Mouse (Mus musculus) heart, embryonic 13.5 days (tissue): Measurements from ENCODE around the gene Sidt2. TPM values are rescaled to one million over a fixed set of nuclear protein-coding genes. Genes with fewer than 3 reads are reported as not detected.

Experiments used
- ATAC-seq: fragments of 200-750 bp; cut with Nextera tagmentation; 2 replicates; pipeline ENCODE4 v1.8.0; 2017; ENCODE audit warnings: moderate TSS enrichment; ENCODE audit not compliant: insufficient number of reproducible peaks, low FRiP score, low TSS enrichment; ENCODE audit errors: extremely low read depth
- H3K27ac ChIP-seq: fragments of 300-500 bp; sonication (generic); replicated peaks from 2 replicates; pipeline ENCODE4 v1.5.1; 2015; ENCODE audit warnings: moderate library complexity, mild to moderate bottlenecking, inconsistent platforms
- H3K27me3 ChIP-seq: fragments of 300-500 bp; sonication (generic); replicated peaks from 2 replicates; pipeline ENCODE4 v1.6.1; 2015; ENCODE audit warnings: mild to moderate bottlenecking, inconsistent platforms
- H3K36me3 ChIP-seq: fragments of 300-500 bp; sonication (generic); 2 replicates; pipeline ENCODE4 v1.6.1; 2015; ENCODE audit warnings: mild to moderate bottlenecking, inconsistent platforms
- H3K4me1 ChIP-seq: fragments of 300-500 bp; sonication (generic); 2 replicates; pipeline ENCODE4 v1.6.1; 2015; ENCODE audit warnings: inconsistent platforms
- H3K4me2 ChIP-seq: fragments of 300-500 bp; sonication (generic); 2 replicates; pipeline ENCODE4 v1.6.1; 2015; ENCODE audit warnings: inconsistent platforms, mild to moderate bottlenecking, moderate library complexity
- H3K4me3 ChIP-seq: fragments of 300-500 bp; sonication (generic); 2 replicates; pipeline ENCODE4 v1.5.1; 2015; ENCODE audit warnings: moderate library complexity, mild to moderate bottlenecking, inconsistent platforms
- H3K9ac ChIP-seq: fragments of 300-500 bp; sonication (generic); 2 replicates; pipeline ENCODE4 v1.6.1; 2015; ENCODE audit warnings: inconsistent platforms, mild to moderate bottlenecking, moderate library complexity
- H3K9me3 ChIP-seq: fragments of 300-500 bp; sonication (generic); 2 replicates; pipeline ENCODE4 v1.6.1; 2016; ENCODE audit warnings: inconsistent platforms
- WGBS: fragments of 180-500 bp; shearing (Covaris S2); methylation state at CpG from one replicate; pipeline ENCODE4 v1.1.7; 2015; ENCODE audit warnings: mixed read lengths; 5-methylcytosine and 5-hydroxymethylcytosine counted together
- polyA plus RNA-seq: library from polyadenylated mRNA; unstranded; fragments of >200 nt; fragmentation: Nextera tagmentation; extraction: Ambion mirVana; gene quantifications from 2 replicates; pipeline ENCODE4 v1.2.1, GENCODE M21; 2015

Sidt2 gene
- polyA plus RNA-seq: 35.5 and 36.3 TPM in 2 replicates

GRCm38 (mm10) chr9:45955107-45955963, at the start of gene Sidt2:
TSS of gene Sidt2 (minus strand) at chr9:45955258.
- under 1% methylated on average over 48 of the region's 48 CpGs for WGBS
- Histone ChIP-seq H3K27me3 (no peaks in the 10 kb centered on the region), H3K4me1 (peaks cover 44% of the 10 kb centered on the region), H3K4me3 (peak within 1 kb of the TSS; percentile 77), H3K9ac (peak within 1 kb of the TSS; percentile 95), H3K27ac (peak within 1 kb of the TSS; percentile 93), H3K36me3 (peaks cover 24% of the 10 kb centered on the region), H3K4me2 (peak within 1 kb of the TSS; percentile 82), H3K9me3 (no peaks in the 10 kb centered on the region)
- ATAC-seq: peak; percentile 85

GRCm38 (mm10) chr9:46004529-46004928, 49.5 kb upstream of the Sidt2 start:
- no peak overlapping the region for H3K4me2 ChIP-seq
- no peaks in the 10 kb centered on the region for H3K27me3 ChIP-seq
- WGBS: 47% methylated on average over 3 of the region's 3 CpGs
- H3K36me3 ChIP-seq: no peaks in the 10 kb centered on the region
- no peak for ATAC-seq
- no peak overlapping the region for H3K9ac ChIP-seq
- H3K4me3 ChIP-seq: no peak overlapping the region
- H3K9me3 ChIP-seq: no peaks in the 10 kb centered on the region
- 0 out of 2 replicates have a peak, but pooled peaks cover 3% of the 10 kb centered on the region for H3K4me1 ChIP-seq
- no peak overlapping the region for H3K27ac ChIP-seq

GRCm38 (mm10) chr9:46003729-46004128, 48.7 kb upstream of the Sidt2 start:
- H3K9me3 ChIP-seq: no peaks in the 10 kb centered on the region
- peak overlapping the region; percentile 63; the same call in 1 of the 2 replicates for H3K9ac ChIP-seq
- H3K4me1 ChIP-seq: no peaks in the 10 kb centered on the region
- H3K4me2 ChIP-seq: no peak overlapping the region
- H3K27me3 ChIP-seq: no peaks in the 10 kb centered on the region
- no peak for ATAC-seq
- H3K4me3 ChIP-seq: no peak overlapping the region
- no peaks in the 10 kb centered on the region for H3K36me3 ChIP-seq
- 8% methylated on average over 7 of the region's 7 CpGs for WGBS
- no peak overlapping the region for H3K27ac ChIP-seq

GRCm38 (mm10) chr9:45999009-45999408, 44.0 kb upstream of the Sidt2 start:
- Histone ChIP-seq H3K4me3 (no peak overlapping the region), H3K27me3 (no peaks in the 10 kb centered on the region), H3K36me3 (no peaks in the 10 kb centered on the region), H3K4me1 (no peaks in the 10 kb centered on the region), H3K9me3 (no peaks in the 10 kb centered on the region), H3K27ac (no peak overlapping the region), H3K9ac (no peak overlapping the region), H3K4me2 (no peak overlapping the region)
- ATAC-seq: no peak
- WGBS: 65% methylated on average over 4 of the region's 4 CpGs

- peak overlapping the region; percentile 97 for H3K27ac ChIP-seq
- H3K4me2 ChIP-seq: peak overlapping the region; percentile 93
- no peaks in the 10 kb centered on the region for H3K9me3 ChIP-seq
- no peak for ATAC-seq
- peaks cover 38% of the 10 kb centered on the region for H3K4me1 ChIP-seq
- H3K4me3 ChIP-seq: peak overlapping the region; percentile 95
- H3K9ac ChIP-seq: peak overlapping the region; percentile 99
- H3K27me3 ChIP-seq: no peaks in the 10 kb centered on the region
- WGBS: under 1% methylated on average over 4 of the region's 4 CpGs
- H3K36me3 ChIP-seq: peaks cover 12% of the 10 kb centered on the region
These were observed 30.1 kb upstream of the Sidt2 start for GRCm38 (mm10) chr9:45985229-45985567.

GRCm38 (mm10) chr9:45984409-45985228, 29.6 kb upstream of the Sidt2 start:
- peak; percentile 88 for ATAC-seq
- WGBS: under 1% methylated on average over 51 of the region's 76 CpGs
- peak overlapping the region; percentile 99 for H3K9ac ChIP-seq
- H3K4me2 ChIP-seq: peak overlapping the region; percentile 93
- H3K4me3 ChIP-seq: peak overlapping the region; percentile 95
- H3K9me3 ChIP-seq: no peaks in the 10 kb centered on the region
- peak overlapping the region; percentile 97 for H3K27ac ChIP-seq
- H3K36me3 ChIP-seq: peaks cover 12% of the 10 kb centered on the region
- no peaks in the 10 kb centered on the region for H3K27me3 ChIP-seq
- H3K4me1 ChIP-seq: peaks cover 44% of the 10 kb centered on the region

- Histone ChIP-seq H3K27ac (peak overlapping the region; percentile 97), H3K9me3 (no peaks in the 10 kb centered on the region), H3K36me3 (peaks cover 13% of the 10 kb centered on the region), H3K4me1 (peaks cover 49% of the 10 kb centered on the region), H3K27me3 (no peaks in the 10 kb centered on the region), H3K4me3 (peak overlapping the region; percentile 95), H3K9ac (peak overlapping the region; percentile 99), H3K4me2 (peak overlapping the region; percentile 93)
- under 1% methylated on average over 23 of the region's 23 CpGs for WGBS
- ATAC-seq: no peak
These were observed 28.8 kb upstream of the Sidt2 start for GRCm38 (mm10) chr9:45983676-45984408.

GRCm38 (mm10) chr9:45981331-45981730, 26.3 kb upstream of the Sidt2 start:
- Histone ChIP-seq H3K27ac (no peak overlapping the region), H3K9ac (0 out of 2 replicates have a peak overlapping the region, but pooled peaks have one; percentile 24), H3K9me3 (no peaks in the 10 kb centered on the region), H3K4me3 (no peak overlapping the region), H3K27me3 (no peaks in the 10 kb centered on the region), H3K4me1 (peaks cover 56% of the 10 kb centered on the region), H3K4me2 (no peak overlapping the region), H3K36me3 (peaks cover 32% of the 10 kb centered on the region)
- no peak for ATAC-seq

- no peak overlapping the region for H3K4me3 ChIP-seq
- no peak overlapping the region for H3K27ac ChIP-seq
- H3K36me3 ChIP-seq: peaks cover 37% of the 10 kb centered on the region
- H3K4me2 ChIP-seq: no peak overlapping the region
- H3K4me1 ChIP-seq: peaks cover 55% of the 10 kb centered on the region
- H3K9me3 ChIP-seq: no peaks in the 10 kb centered on the region
- 86% methylated on average over 1 of the region's 1 CpGs for WGBS
- no peaks in the 10 kb centered on the region for H3K27me3 ChIP-seq
- no peak overlapping the region for H3K9ac ChIP-seq
- no peak for ATAC-seq
These were observed 25.6 kb upstream of the Sidt2 start for GRCm38 (mm10) chr9:45980611-45981010.

GRCm38 (mm10) chr9:45979778-45980177, 24.7 kb upstream of the Sidt2 start:
- H3K27me3 ChIP-seq: no peaks in the 10 kb centered on the region
- no peak overlapping the region for H3K4me2 ChIP-seq
- ATAC-seq: no peak
- no peaks in the 10 kb centered on the region for H3K9me3 ChIP-seq
- no peak overlapping the region for H3K4me3 ChIP-seq
- peaks cover 44% of the 10 kb centered on the region for H3K36me3 ChIP-seq
- no peak overlapping the region for H3K9ac ChIP-seq
- 84% methylated on average over 2 of the region's 2 CpGs for WGBS
- no peak overlapping the region for H3K27ac ChIP-seq
- H3K4me1 ChIP-seq: peaks cover 49% of the 10 kb centered on the region

GRCm38 (mm10) chr9:45976884-45977283, 21.8 kb upstream of the Sidt2 start:
- H3K27me3 ChIP-seq: no peaks in the 10 kb centered on the region
- no peak for ATAC-seq
- H3K9me3 ChIP-seq: no peaks in the 10 kb centered on the region
- no peak overlapping the region for H3K9ac ChIP-seq
- H3K27ac ChIP-seq: no peak overlapping the region
- peaks cover 30% of the 10 kb centered on the region for H3K4me1 ChIP-seq
- no peak overlapping the region for H3K4me2 ChIP-seq
- no peak overlapping the region for H3K4me3 ChIP-seq
- H3K36me3 ChIP-seq: peaks cover 62% of the 10 kb centered on the region
- 88% methylated on average over 2 of the region's 2 CpGs for WGBS
